Mouse (Mus musculus) midbrain, embryonic 12.5 days (tissue): Measurements from ENCODE around the gene Ebf4. TPM values are rescaled to one million over a fixed set of nuclear protein-coding genes. Genes with fewer than 3 reads are reported as not detected.
A peak's percentile ranks its signal among the peaks of the same experiment; 100 is the strongest.

Experiments
- ATAC-seq: fragments of 200-750 bp; cut with Nextera tagmentation; 2 replicates; pipeline ENCODE4 v1.8.0; 2017; ENCODE audit warnings: low read depth, moderate TSS enrichment, moderate library complexity; ENCODE audit not compliant: low FRiP score
- H3K27ac ChIP-seq: fragments of 300-500 bp; sonication (generic); replicated peaks from 2 replicates; pipeline ENCODE4 v1.5.1; 2016; ENCODE audit warnings: mild to moderate bottlenecking
- H3K27me3 ChIP-seq: fragments of 300-500 bp; sonication (generic); 2 replicates; pipeline ENCODE4 v1.6.1; 2016; ENCODE audit warnings: mild to moderate bottlenecking
- H3K36me3 ChIP-seq: fragments of 300-500 bp; sonication (generic); 2 replicates; pipeline ENCODE4 v1.6.1; 2016
- H3K4me1 ChIP-seq: fragments of 300-500 bp; sonication (generic); 2 replicates; pipeline ENCODE4 v1.6.1; 2016
- H3K4me2 ChIP-seq: fragments of 300-500 bp; sonication (generic); replicated peaks from 2 replicates; pipeline ENCODE4 v1.6.1; 2016; ENCODE audit warnings: mild to moderate bottlenecking, moderate library complexity
- H3K4me3 ChIP-seq: fragments of 300-500 bp; sonication (generic); 2 replicates; pipeline ENCODE4 v1.5.1; 2016; ENCODE audit warnings: mild to moderate bottlenecking
- H3K9ac ChIP-seq: fragments of 300-500 bp; sonication (generic); replicated peaks from 2 replicates; pipeline ENCODE4 v1.6.1; 2016; ENCODE audit warnings: mild to moderate bottlenecking, moderate library complexity
- H3K9me3 ChIP-seq: fragments of 300-500 bp; sonication (generic); 2 replicates; pipeline ENCODE4 v1.6.1; 2016; ENCODE audit warnings: mild to moderate bottlenecking
- WGBS: fragments of 180-500 bp; shearing (Covaris S2); methylation state at CpG from one replicate; pipeline ENCODE4 v1.1.7; 2016; 5-methylcytosine and 5-hydroxymethylcytosine counted together
- polyA plus RNA-seq: library from polyadenylated mRNA; unstranded; fragments of >200 nt; fragmentation: Nextera tagmentation; extraction: Ambion mirVana; gene quantifications from 2 replicates; pipeline ENCODE4 v1.2.1, GENCODE M21; 2016

The Ebf4 gene
- polyA plus RNA-seq, 1 experiment from 2014 or later = 2.7 TPM

- no peaks in the 10 kb centered on the region for H3K27me3 ChIP-seq
- no peaks in the 10 kb centered on the region for H3K9me3 ChIP-seq
- peak overlapping the region; percentile 91 for H3K4me2 ChIP-seq
- H3K4me1 ChIP-seq = peaks cover 29% of the 10 kb centered on the region
- peak overlapping the region; percentile 84 for H3K9ac ChIP-seq
- WGBS = 48% methylated on average over 6 of the region's 6 CpGs
- peaks cover 51% of the 10 kb centered on the region for H3K36me3 ChIP-seq
- H3K4me3 ChIP-seq = peak overlapping the region; percentile 80
- ATAC-seq = no peak
- no peak overlapping the region for H3K27ac ChIP-seq
Observed at GRCm38 (mm10) chr2:130275649-130276048, 19.3 kb upstream of the Ebf4 start.

DNA sequence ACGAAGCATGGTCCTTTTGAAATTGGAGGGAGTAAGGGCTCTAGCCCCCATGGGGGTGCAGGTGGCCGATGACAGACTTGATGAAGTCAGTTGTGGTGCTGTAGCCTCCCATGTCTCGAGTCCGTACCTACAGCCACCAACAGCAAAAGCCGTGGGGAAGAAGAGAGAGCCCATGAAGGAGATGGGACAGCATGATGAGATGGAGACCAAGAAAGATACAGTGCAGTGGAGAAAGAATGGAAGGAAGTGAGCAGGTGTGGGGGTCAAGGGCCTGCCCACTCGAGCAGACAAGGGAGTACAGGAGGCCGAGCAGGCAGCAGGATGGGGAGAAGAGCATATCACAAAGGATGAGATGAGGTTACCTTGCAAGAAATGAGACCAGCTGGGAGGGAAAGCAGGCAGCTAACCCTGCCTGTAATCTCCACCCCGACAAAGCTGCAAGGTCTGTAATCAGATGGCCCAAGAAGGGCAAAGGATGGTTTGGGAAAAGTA lies 15.3 kb upstream of the Ebf4 start:
- no peak overlapping the region for H3K27ac ChIP-seq
- no peak overlapping the region for H3K9ac ChIP-seq
- 52% methylated on average over 8 of the region's 8 CpGs for WGBS
- no peaks in the 10 kb centered on the region for H3K9me3 ChIP-seq
- peaks cover 32% of the 10 kb centered on the region for H3K4me1 ChIP-seq
- H3K36me3 ChIP-seq = peaks cover 62% of the 10 kb centered on the region
- H3K4me2 ChIP-seq = no peak overlapping the region
- no peak overlapping the region for H3K4me3 ChIP-seq
- ATAC-seq = no peak
- no peaks in the 10 kb centered on the region for H3K27me3 ChIP-seq

GRCm38 (mm10) chr2:130280224-130280623 lies 14.7 kb upstream of the Ebf4 start:
- no peak overlapping the region for H3K9ac ChIP-seq
- 71% methylated on average over 7 of the region's 7 CpGs for WGBS
- H3K27me3 ChIP-seq = no peaks in the 10 kb centered on the region
- H3K9me3 ChIP-seq = no peaks in the 10 kb centered on the region
- H3K27ac ChIP-seq = no peak overlapping the region
- no peak overlapping the region for H3K4me3 ChIP-seq
- peaks cover 62% of the 10 kb centered on the region for H3K36me3 ChIP-seq
- H3K4me2 ChIP-seq = no peak overlapping the region
- no peak for ATAC-seq
- H3K4me1 ChIP-seq = peaks cover 33% of the 10 kb centered on the region

- Histone ChIP-seq H3K27ac (no peak overlapping the region), H3K36me3 (peaks cover 56% of the 10 kb centered on the region), H3K4me1 (peaks cover 31% of the 10 kb centered on the region), H3K4me2 (no peak overlapping the region), H3K9me3 (no peaks in the 10 kb centered on the region), H3K27me3 (no peaks in the 10 kb centered on the region), H3K9ac (no peak overlapping the region), H3K4me3 (no peak overlapping the region)
- no peak for ATAC-seq
- 88% methylated on average over 4 of the region's 4 CpGs for WGBS
Observed at GRCm38 (mm10) chr2:130280818-130281217, 14.2 kb upstream of the Ebf4 start.

DNA sequence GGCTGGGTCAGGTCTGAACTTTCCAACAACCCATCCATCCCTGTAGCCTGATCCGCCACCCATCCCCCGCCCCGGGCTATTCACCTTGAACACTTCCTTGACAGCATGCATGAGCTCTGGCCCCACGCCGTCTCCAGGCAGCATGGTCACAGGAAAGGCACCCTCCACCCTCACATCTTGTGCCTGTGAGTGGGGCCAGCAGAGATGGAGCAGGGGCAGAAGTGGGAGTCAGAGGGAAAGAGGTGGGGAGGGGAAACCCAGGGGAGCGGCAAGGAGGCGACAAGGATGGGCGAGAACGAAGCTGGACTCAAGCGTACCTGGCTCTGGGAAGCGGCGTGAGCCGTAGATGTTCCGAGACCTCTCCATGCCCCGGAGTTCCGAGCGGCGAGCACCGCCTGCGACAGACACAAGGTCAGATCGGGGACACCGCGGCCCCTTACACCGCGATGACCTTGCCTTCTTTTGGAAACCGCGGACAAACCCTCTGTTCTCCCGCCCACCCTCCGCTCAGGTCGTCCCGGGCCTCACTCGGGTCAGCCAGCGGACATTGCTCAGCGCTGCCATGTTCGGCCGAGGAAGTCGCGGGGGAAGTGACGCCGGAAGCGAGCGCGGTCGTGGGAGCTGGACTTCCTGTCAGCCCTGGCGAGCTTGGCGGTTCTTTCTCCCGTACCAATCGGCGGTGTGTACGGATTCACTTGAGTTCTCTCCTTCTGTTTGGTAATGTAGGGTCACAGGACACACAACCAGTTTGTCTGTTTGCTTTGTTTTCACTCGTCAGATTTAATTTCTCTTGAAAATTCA lies 10.9 kb upstream of the Ebf4 start, which contains the start of gene Idh3b:
Gene Idh3b (minus strand): TSS at position 694 of the 801 bp plus-strand sequence.
- WGBS = 1% methylated on average over 51 of the region's 51 CpGs
- Histone ChIP-seq H3K4me1 (peaks cover 18% of the 10 kb centered on the region), H3K4me2 (peak within 1 kb of the TSS; percentile 99), H3K36me3 (peaks cover 27% of the 10 kb centered on the region), H3K9ac (peak within 1 kb of the TSS; percentile 87), H3K9me3 (no peaks in the 10 kb centered on the region), H3K27me3 (no peaks in the 10 kb centered on the region), H3K27ac (peak within 1 kb of the TSS; percentile 56; the same call in 1 of the 2 replicates), H3K4me3 (peak within 1 kb of the TSS; percentile 87)
- ATAC-seq = peak; percentile 86

DNA sequence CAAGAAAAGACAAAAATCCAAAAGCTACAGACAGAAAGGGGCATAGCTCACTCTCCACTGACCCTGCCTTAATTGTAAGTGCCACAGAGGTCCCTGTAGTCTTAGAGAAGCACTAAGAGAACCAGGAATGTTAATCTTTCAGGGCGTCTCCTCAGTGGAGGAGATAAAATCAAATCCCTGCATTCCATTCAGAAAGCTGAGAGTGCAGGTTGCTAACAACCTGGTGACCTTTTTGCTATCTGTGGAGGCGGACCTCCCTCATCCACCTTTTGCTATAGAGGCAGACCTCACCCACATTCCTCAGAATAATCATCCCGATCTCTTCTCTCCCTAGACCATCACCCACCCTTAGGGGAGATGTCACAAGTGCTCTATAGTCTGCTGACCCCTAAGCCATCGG lies 5.9 kb upstream of the Ebf4 start:
- Histone ChIP-seq H3K4me3 (no peak overlapping the region), H3K4me2 (no peak overlapping the region), H3K4me1 (peaks cover 27% of the 10 kb centered on the region), H3K9me3 (no peaks in the 10 kb centered on the region), H3K27ac (no peak overlapping the region), H3K27me3 (peaks cover 12% of the 10 kb centered on the region), H3K9ac (no peak overlapping the region), H3K36me3 (no peaks in the 10 kb centered on the region)
- ATAC-seq = no peak
- 50% methylated on average over 4 of the region's 4 CpGs for WGBS

- WGBS = 23% methylated on average over 8 of the region's 8 CpGs
- Histone ChIP-seq H3K9me3 (no peaks in the 10 kb centered on the region), H3K36me3 (no peaks in the 10 kb centered on the region), H3K4me2 (no peak overlapping the region), H3K4me1 (peaks cover 26% of the 10 kb centered on the region), H3K27ac (no peak overlapping the region), H3K4me3 (no peak overlapping the region), H3K9ac (no peak overlapping the region), H3K27me3 (peaks cover 24% of the 10 kb centered on the region)
- no peak for ATAC-seq
Observed at GRCm38 (mm10) chr2:130291434-130291833, 3.5 kb upstream of the Ebf4 start.

- H3K9ac ChIP-seq = no peak overlapping the region
- H3K4me2 ChIP-seq = 0 out of 2 replicates have a peak overlapping the region, but pooled peaks have one; percentile 15
- H3K4me3 ChIP-seq = no peak overlapping the region
- H3K4me1 ChIP-seq = peaks cover 40% of the 10 kb centered on the region
- H3K36me3 ChIP-seq = no peaks in the 10 kb centered on the region
- H3K9me3 ChIP-seq = no peaks in the 10 kb centered on the region
- 48% methylated on average over 3 of the region's 3 CpGs for WGBS
- peaks cover 38% of the 10 kb centered on the region for H3K27me3 ChIP-seq
- no peak for ATAC-seq
- H3K27ac ChIP-seq = no peak overlapping the region
Observed at GRCm38 (mm10) chr2:130293009-130293408, 2.0 kb upstream of the Ebf4 start.

GRCm38 (mm10) chr2:130293486-130293885 lies 1.5 kb upstream of the Ebf4 start:
- ATAC-seq = peak; percentile 45; the same call in 1 of the 2 replicates
- no peak overlapping the region for H3K27ac ChIP-seq
- peak overlapping the region; percentile 15; the same call in 1 of the 2 replicates for H3K4me2 ChIP-seq
- WGBS = 6% methylated on average over 4 of the region's 4 CpGs
- H3K27me3 ChIP-seq = peaks cover 40% of the 10 kb centered on the region
- H3K36me3 ChIP-seq = no peaks in the 10 kb centered on the region
- no peak overlapping the region for H3K4me3 ChIP-seq
- H3K4me1 ChIP-seq = peaks cover 40% of the 10 kb centered on the region
- H3K9me3 ChIP-seq = no peaks in the 10 kb centered on the region
- H3K9ac ChIP-seq = no peak overlapping the region

DNA sequence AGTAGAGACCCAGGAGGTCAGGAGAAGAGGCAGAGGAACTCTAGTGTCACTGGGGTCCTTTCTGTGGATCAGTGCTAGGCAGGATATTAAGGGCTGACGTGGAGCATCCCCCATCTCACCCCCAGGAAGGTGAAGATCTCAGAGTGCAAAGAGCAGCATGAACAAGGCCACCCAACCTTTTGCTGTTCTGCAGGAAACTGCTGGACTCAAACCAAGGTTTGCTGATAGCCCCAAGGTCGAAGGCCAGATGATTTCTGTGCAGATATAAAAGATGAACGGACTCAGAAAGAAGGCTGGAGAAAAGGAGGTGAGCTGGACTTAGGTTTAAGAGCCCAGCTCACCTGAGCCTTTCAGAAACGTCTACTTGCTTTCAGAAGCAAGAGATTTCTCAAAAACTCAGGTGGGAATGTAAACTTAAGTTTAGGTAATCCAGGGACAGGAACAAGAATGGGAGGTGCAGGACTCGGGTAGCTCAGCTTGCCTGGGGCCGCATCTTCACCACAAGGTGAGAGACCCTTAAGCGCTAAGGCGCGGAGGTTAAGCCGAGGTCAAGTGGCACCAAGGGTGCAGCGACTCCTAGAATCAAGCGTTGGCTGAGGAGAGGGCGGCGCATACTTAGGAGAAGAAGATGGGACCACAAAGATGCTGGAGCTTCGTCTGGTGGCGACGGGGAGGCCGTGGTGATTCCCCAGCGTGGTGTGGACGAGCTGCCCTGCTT lies 592 bp upstream of the Ebf4 start:
- 8% methylated on average over 20 of the region's 20 CpGs for WGBS
- H3K36me3 ChIP-seq = no peaks in the 10 kb centered on the region
- no peak for ATAC-seq
- H3K4me1 ChIP-seq = peaks cover 40% of the 10 kb centered on the region
- no peaks in the 10 kb centered on the region for H3K9me3 ChIP-seq
- H3K4me2 ChIP-seq = peak overlapping the region; percentile 67
- peak overlapping the region; percentile 91 for H3K9ac ChIP-seq
- H3K4me3 ChIP-seq = peak overlapping the region; percentile 80
- peak overlapping the region; percentile 77 for H3K27ac ChIP-seq
- peaks cover 40% of the 10 kb centered on the region for H3K27me3 ChIP-seq

DNA sequence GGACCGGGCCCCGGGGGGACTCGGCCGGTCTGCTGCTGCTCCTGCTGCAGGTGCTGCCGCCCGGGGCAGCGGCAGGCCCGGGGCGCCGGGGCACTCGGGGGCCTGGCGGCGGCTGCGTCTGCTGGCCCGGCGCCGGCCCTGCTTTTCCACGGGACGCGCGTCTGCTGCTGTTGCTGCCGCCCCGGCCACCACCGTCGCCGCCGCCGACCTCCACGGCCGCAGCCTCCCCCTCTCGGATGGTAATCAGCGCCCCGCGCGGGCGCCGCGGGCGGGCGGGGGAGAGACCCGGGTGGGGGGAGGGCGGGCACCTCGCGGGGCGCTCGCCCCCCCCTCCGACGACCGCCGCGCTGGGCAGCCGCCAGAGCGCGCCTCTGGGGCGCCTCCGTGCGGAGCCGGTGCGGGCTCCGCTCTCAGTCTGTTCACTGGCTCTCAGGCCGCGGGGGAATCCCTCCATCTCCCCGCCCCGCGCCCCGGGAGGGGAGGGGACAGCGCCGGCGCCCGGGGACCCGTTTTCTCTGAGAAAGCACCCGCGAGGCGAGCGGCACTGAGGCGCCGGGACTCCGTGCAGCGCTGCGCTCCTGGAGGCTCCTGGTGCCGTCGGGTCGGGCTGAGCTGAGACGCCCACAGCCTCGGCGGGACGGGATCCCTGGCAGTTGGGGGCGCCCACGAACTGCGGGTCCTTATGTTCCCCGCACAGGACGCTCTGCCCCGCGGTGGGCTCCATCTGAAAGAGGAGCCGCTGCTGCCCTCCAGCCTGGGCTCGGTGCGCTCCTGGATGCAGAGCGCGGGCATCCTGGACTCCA lies 563 bp downstream of the Ebf4 start:
- WGBS = under 1% methylated on average over 60 of the region's 99 CpGs
- Histone ChIP-seq H3K9me3 (no peaks in the 10 kb centered on the region), H3K4me3 (peak overlapping the region; percentile 80), H3K36me3 (no peaks in the 10 kb centered on the region), H3K4me1 (peaks cover 40% of the 10 kb centered on the region), H3K27ac (peak overlapping the region; percentile 77), H3K4me2 (peak overlapping the region; percentile 67), H3K27me3 (peaks cover 40% of the 10 kb centered on the region), H3K9ac (peak overlapping the region; percentile 91)
- peak; percentile 63 for ATAC-seq
